Comparison of ENCODE assay signal across 26 mouse cellular contexts in genomic region chr9:97112797-97113554, GRCm38 (mm10). TPM values are rescaled to one million over a fixed set of nuclear protein-coding genes. Genes with fewer than 3 reads are reported as not detected.
DNase-seq lines count a peak whose midpoint lies in the region; ATAC-seq lines count a peak whose summit lies in the region.
"Had no signal": no experiment of that assay in that cellular context is flagged by ENCODE, and none has a peak within 500 bp of the region (broad histone marks: within the 10 kb centered on the region; RNA-seq: fewer than 3 reads in every experiment).

No protein-coding gene starts in this region.

- DNase-seq in midbrain, embryonic 11.5 days (ENCODE audit: low spot score, missing footprints): peak; percentile 66
- peak; percentile 72 for DNase-seq in R1 (ENCODE audit: low read depth, low spot score)
- DNase-seq in right cerebral cortex, adult 18-20 months: no peak
- no peak for DNase-seq in Muller cell, postnatal 12 days (ENCODE audit: inconsistent ontology term)
- DNase-seq: adrenal gland, postnatal 14 days; cerebellum, adult 9-10 months; gastrocnemius, postnatal 10 days; kidney, adult 8-10 months; kidney, postnatal 10 days; left cerebral cortex, postnatal 4 days; lung, embryonic 14.5 days; right cerebral cortex, postnatal 25 days; thymus, postnatal 36 days had no signal

- H3K27me3 ChIP-seq in midbrain, embryonic 11.5 days (ENCODE audit: control insufficient read depth, insufficient read depth, low read length): no peaks in the 10 kb centered on the region; the same call in 1 of the 2 replicates
- no peaks in the 10 kb centered on the region for H3K27me3 ChIP-seq in midbrain, embryonic 16.5 days (ENCODE audit: control insufficient read depth, insufficient read depth, low read depth, low read length)
- H3K27me3 ChIP-seq in heart, embryonic 14.5 days (ENCODE audit: control insufficient read depth, insufficient read depth, low read length): no peaks in the 10 kb centered on the region
- H3K27me3 ChIP-seq: forebrain, embryonic 15.5 days; intestine, embryonic 15.5 days; limb, embryonic 15.5 days; midbrain, embryonic 13.5 days; Patski had no signal

- 64% methylated on average over 24 of the region's 24 CpGs for WGBS in midbrain, embryonic 11.5 days
- WGBS in midbrain, embryonic 16.5 days: 68% methylated on average over 24 of the region's 24 CpGs
- 23% methylated on average over 24 of the region's 24 CpGs for WGBS in heart, embryonic 14.5 days

- H3K4me2 ChIP-seq in midbrain, embryonic 11.5 days: no peak overlapping the region
- H3K4me2 ChIP-seq in midbrain, embryonic 16.5 days (ENCODE audit: low read length): no peak overlapping the region
- H3K4me2 ChIP-seq in heart, embryonic 14.5 days (ENCODE audit: low read length): peak overlapping the region; percentile 54
- H3K4me2 ChIP-seq: forebrain, embryonic 15.5 days; intestine, embryonic 15.5 days; limb, embryonic 15.5 days; lung, embryonic 14.5 days; midbrain, embryonic 13.5 days had no signal

- no peaks in the 10 kb centered on the region for H3K9me3 ChIP-seq in midbrain, embryonic 11.5 days (ENCODE audit: control insufficient read depth, low read length)
- H3K9me3 ChIP-seq in midbrain, embryonic 16.5 days (replicated peaks; ENCODE audit: control insufficient read depth, low read length, poor library complexity, severe bottlenecking): no peaks in the 10 kb centered on the region
- no peaks in the 10 kb centered on the region for H3K9me3 ChIP-seq in heart, embryonic 14.5 days (ENCODE audit: control insufficient read depth, low read length)
- H3K9me3 ChIP-seq: embryonic facial prominence, embryonic 10.5 days; forebrain, embryonic 15.5 days; hindbrain, embryonic 10.5 days; intestine, embryonic 15.5 days; limb, embryonic 15.5 days; midbrain, embryonic 13.5 days had no signal

- peaks cover 12% of the 10 kb centered on the region for H3K4me1 ChIP-seq in midbrain, embryonic 11.5 days (ENCODE audit: control insufficient read depth, insufficient read depth, low read length)
- peaks cover 17% of the 10 kb centered on the region for H3K4me1 ChIP-seq in midbrain, embryonic 16.5 days (ENCODE audit: control insufficient read depth, insufficient read depth, low read length)
- peaks cover 19 to 31% of the 10 kb centered on the region in 2 experiments for H3K4me1 ChIP-seq in heart, embryonic 14.5 days (ENCODE audit: control insufficient read depth in 2 of 2, insufficient read depth in 2 of 2, low read length in 2 of 2)

- no peak overlapping the region for H3K4me3 ChIP-seq in midbrain, embryonic 11.5 days (ENCODE audit: low read depth, low read length)
- H3K4me3 ChIP-seq in midbrain, embryonic 16.5 days (ENCODE audit: low read depth, low read length): no peak overlapping the region
- peak overlapping the region; percentile 9 to 10; a peak in 3 of 4 replicates for H3K4me3 ChIP-seq in heart, embryonic 14.5 days (ENCODE audit: control insufficient read depth in 1 of 2, insufficient read depth in 1 of 2, low read depth in 1 of 2, low read length in 2 of 2)
- H3K4me3 ChIP-seq: embryonic facial prominence, embryonic 10.5 days; forebrain, embryonic 15.5 days; hindbrain, embryonic 10.5 days; intestine, embryonic 15.5 days; left cerebral cortex, adult 2 months; limb, embryonic 15.5 days; midbrain, embryonic 13.5 days had no signal

- ATAC-seq in midbrain, embryonic 11.5 days (ENCODE audit: low FRiP score): no peak
- ATAC-seq in midbrain, embryonic 16.5 days: no peak
- ATAC-seq in heart, embryonic 14.5 days (ENCODE audit: insufficient number of reproducible peaks, insufficient read depth, low FRiP score, low read depth): no peak
- no peak for ATAC-seq in cerebellum, adult (ENCODE audit: insufficient number of reproducible peaks, low FRiP score, low TSS enrichment)
- ATAC-seq: forebrain, embryonic 15.5 days; hindbrain, embryonic 16.5 days; intestine, embryonic 15.5 days; midbrain, embryonic 13.5 days; Patski had no signal

- no peak overlapping the region for H3K27ac ChIP-seq in midbrain, embryonic 11.5 days (ENCODE audit: low read depth, low read length)
- H3K27ac ChIP-seq in midbrain, embryonic 16.5 days (ENCODE audit: low read length): no peak overlapping the region
- peak overlapping the region; percentile 88 to 90 for H3K27ac ChIP-seq in heart, embryonic 14.5 days (replicated peaks in 1 of 2; ENCODE audit: control insufficient read depth in 1 of 2, insufficient read depth in 1 of 2, low read depth in 2 of 2, low read length in 2 of 2)
- H3K27ac ChIP-seq: embryonic facial prominence, embryonic 10.5 days; forebrain, embryonic 15.5 days; hindbrain, embryonic 10.5 days; intestine, embryonic 15.5 days; left cerebral cortex, adult 2 months; limb, embryonic 15.5 days; liver, embryonic 14.5 days; midbrain, embryonic 13.5 days had no signal

- no peak overlapping the region for H3K9ac ChIP-seq in midbrain, embryonic 11.5 days (ENCODE audit: low read length)
- H3K9ac ChIP-seq in midbrain, embryonic 16.5 days (ENCODE audit: low read depth, low read length): no peak overlapping the region
- H3K9ac ChIP-seq in heart, embryonic 14.5 days (ENCODE audit: low read length): peak overlapping the region; percentile 54
- H3K9ac ChIP-seq: forebrain, embryonic 15.5 days; intestine, embryonic 15.5 days; limb, embryonic 15.5 days; liver, embryonic 14.5 days; lung, embryonic 14.5 days; midbrain, embryonic 13.5 days had no signal

- no peaks in the 10 kb centered on the region for H3K36me3 ChIP-seq in midbrain, embryonic 11.5 days (ENCODE audit: control insufficient read depth, insufficient read depth, low read length)
- no peaks in the 10 kb centered on the region for H3K36me3 ChIP-seq in midbrain, embryonic 16.5 days (ENCODE audit: control insufficient read depth, insufficient read depth, low read length)
- 0 out of 2 replicates have a peak, but pooled peaks cover 5% of the 10 kb centered on the region for H3K36me3 ChIP-seq in heart, embryonic 14.5 days (ENCODE audit: control insufficient read depth, insufficient read depth, low read length)
- H3K36me3 ChIP-seq: embryonic facial prominence, embryonic 10.5 days; forebrain, embryonic 15.5 days; hindbrain, embryonic 10.5 days; intestine, embryonic 15.5 days; limb, embryonic 15.5 days; midbrain, embryonic 13.5 days had no signal

RNA-seq across cellular contexts. Expression of gene Slc25a36, which starts 2.0 kb away (rescaled TPM):
- 81.4 and 87.4 TPM in 2 replicates for polyA plus RNA-seq in midbrain, embryonic 11.5 days (2014; fragmentation: Nextera tagmentation; extraction: Ambion mirVana)
- polyA plus RNA-seq in midbrain, embryonic 16.5 days (2015; fragmentation: Nextera tagmentation; extraction: Ambion mirVana): 69.3 and 79.3 TPM in 2 replicates
- 74.8 and 78.2 TPM in 2 replicates for polyA plus RNA-seq in heart, embryonic 14.5 days (2014; fragmentation: Nextera tagmentation; extraction: Ambion mirVana)

Comparison
In these comparisons a context has a peak if more than half of its experiments do, and no peak if none do; other contexts are left out.
1. DNase-seq: peak in midbrain, embryonic 11.5 days (single experiment) and R1 (single experiment); none in right cerebral cortex, adult 18-20 months (single experiment) and Muller cell, postnatal 12 days (single experiment).
2. H3K27ac ChIP-seq: peak in heart, embryonic 14.5 days (2 of 2); none in midbrain, embryonic 11.5 days (single experiment) and midbrain, embryonic 16.5 days (single experiment).
3. H3K4me3 ChIP-seq: peak in heart, embryonic 14.5 days (2 of 2); none in midbrain, embryonic 11.5 days (single experiment) and midbrain, embryonic 16.5 days (single experiment).